Mouse (Mus musculus): ENCODE measurements around the gene Defb19. TPM values are rescaled to one million over a fixed set of nuclear protein-coding genes. Genes with fewer than 3 reads are reported as not detected.

Defb19 gene
- polyA plus RNA-seq, 1 experiment from 2014 or later = not detected

DNA sequence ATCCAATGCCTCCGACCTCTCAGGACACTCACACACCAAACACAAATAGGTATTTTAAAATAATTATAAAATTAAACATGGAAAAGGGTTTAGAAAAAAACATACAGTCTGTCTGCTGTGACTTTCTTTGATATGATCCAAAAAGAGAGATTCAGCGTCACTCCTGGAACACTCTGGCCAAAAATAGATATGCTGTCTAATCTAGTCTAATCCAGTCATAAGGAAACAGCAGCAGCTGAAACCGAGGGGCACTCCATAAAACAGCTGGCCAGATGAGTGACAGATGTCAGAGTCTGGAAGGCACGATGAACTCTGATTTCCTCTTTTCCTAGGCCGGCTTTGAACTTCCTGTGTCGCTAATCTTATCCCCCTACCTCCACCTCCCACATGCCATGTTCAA, 36.4 kb upstream of the Defb19 start:
- H3K4me2 ChIP-seq (replicated peaks) = no peak overlapping the region
- ATAC-seq (ENCODE audit: insufficient number of reproducible peaks, low FRiP score, low TSS enrichment, low read depth) = no peak
- no peaks in the 10 kb centered on the region for H3K36me3 ChIP-seq
- H3K9me3 ChIP-seq (replicated peaks) = no peaks in the 10 kb centered on the region
- H3K4me3 ChIP-seq (replicated peaks) = no peak overlapping the region
- no peak overlapping the region for H3K9ac ChIP-seq
- H3K27ac ChIP-seq (replicated peaks) = no peak overlapping the region
- H3K4me1 ChIP-seq = 0 out of 2 replicates have a peak, but pooled peaks cover 6% of the 10 kb centered on the region
- 65% methylated on average over 6 of the region's 6 CpGs for WGBS
- H3K27me3 ChIP-seq = no peaks in the 10 kb centered on the region

DNA sequence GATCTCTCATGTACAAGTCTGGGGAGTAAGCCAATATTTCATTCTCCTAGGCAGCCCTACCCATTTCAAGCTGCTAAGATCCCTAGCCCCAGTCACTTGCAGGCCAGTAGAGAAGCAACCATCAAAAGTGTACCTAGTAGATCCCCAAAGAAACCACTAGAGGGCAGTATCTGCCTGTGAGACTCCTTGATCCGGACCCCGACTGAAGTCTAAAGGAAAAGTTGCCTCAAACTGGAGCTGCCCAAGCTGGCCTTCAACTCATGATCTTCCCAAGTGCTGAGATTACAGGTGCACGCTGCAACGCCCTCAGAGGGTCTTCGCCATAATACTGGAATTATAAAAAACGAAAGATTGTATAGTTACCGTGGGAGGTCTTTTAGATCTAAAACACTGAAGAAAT, 35.5 kb upstream of the Defb19 start:
- H3K27ac ChIP-seq (replicated peaks) = no peak overlapping the region
- 0 out of 2 replicates have a peak, but pooled peaks cover under 1% of the 10 kb centered on the region for H3K4me1 ChIP-seq
- H3K27me3 ChIP-seq = no peaks in the 10 kb centered on the region
- no peaks in the 10 kb centered on the region for H3K9me3 ChIP-seq (replicated peaks)
- H3K36me3 ChIP-seq = no peaks in the 10 kb centered on the region
- ATAC-seq (ENCODE audit: insufficient number of reproducible peaks, low FRiP score, low TSS enrichment, low read depth) = no peak; the same call in 1 of the 2 replicates
- no peak overlapping the region for H3K4me3 ChIP-seq (replicated peaks)
- 9% methylated on average over 7 of the region's 7 CpGs for WGBS
- no peak overlapping the region for H3K9ac ChIP-seq
- H3K4me2 ChIP-seq (replicated peaks) = no peak overlapping the region

DNA sequence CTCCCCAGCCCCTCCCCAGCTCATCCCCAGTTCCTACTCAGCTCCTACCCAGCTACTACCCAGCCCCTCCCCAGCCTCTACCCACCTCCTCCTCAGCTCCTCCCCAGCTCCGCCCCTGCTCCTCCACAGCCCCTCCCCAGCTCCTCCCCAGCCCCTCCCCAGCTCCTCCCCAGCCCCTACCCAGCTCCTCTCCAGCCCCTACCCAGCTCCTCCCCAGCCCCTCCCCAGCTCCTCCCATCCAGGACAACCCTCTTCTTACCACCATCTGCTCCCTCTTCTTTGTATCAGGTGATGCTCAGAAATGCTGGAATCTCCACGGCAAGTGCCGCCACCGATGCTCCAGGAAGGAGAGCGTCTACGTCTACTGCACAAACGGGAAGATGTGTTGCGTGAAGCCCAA, 32.1 kb upstream of the Defb19 start:
- ATAC-seq (ENCODE audit: insufficient number of reproducible peaks, low FRiP score, low TSS enrichment, low read depth) = no peak

DNA sequence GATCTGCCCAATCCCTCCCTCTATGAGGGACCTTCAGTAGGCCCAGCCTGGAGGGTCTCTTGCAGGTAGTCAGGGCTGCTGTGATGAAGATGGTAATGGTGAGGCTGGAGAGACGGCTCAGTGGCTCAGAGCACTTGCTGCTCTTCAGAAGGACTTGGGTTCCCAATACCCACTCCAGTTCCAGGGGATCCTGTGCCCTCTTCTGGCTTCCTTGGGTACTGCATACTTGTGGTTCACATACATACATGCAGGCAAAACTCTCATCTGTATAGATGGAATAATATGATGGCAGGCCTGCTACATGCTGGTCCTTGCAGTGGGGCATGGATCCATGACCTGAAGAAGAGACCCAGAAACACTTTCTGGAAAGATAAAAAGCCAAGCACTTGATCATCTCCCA, 28.6 kb upstream of the Defb19 start:
- ATAC-seq (ENCODE audit: insufficient number of reproducible peaks, low FRiP score, low TSS enrichment, low read depth) = no peak

More for the DNA sequence above, 32.1 kb upstream of the Defb19 start:
- H3K4me3 ChIP-seq (replicated peaks) = no peak overlapping the region
- no peaks in the 10 kb centered on the region for H3K36me3 ChIP-seq
- no peaks in the 10 kb centered on the region for H3K27me3 ChIP-seq
- H3K27ac ChIP-seq (replicated peaks) = no peak overlapping the region
- H3K4me2 ChIP-seq (replicated peaks) = no peak overlapping the region
- 36% methylated on average over 7 of the region's 8 CpGs for WGBS
- no peak overlapping the region for H3K9ac ChIP-seq
- H3K4me1 ChIP-seq = no peaks in the 10 kb centered on the region
- no peaks in the 10 kb centered on the region for H3K9me3 ChIP-seq (replicated peaks)

DNA sequence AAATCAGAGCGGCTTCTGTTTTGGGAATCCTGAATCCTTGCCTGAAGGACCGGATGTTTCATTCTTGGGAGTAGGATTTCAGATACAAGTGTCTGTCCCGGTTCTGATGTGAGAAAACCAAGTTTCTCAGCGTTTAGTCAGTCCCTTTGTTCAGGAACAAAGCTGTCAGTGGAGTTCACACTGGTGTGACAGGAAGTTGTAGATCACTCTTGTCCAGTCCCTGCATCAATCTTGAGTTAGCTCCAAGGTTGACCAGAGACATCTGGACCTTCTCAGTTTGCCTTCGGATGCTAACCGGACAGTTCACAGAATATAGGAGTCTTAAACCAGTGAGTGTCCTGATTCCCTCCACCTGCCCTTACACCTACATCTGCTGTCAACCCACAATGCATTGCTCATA, 27.6 kb upstream of the Defb19 start:
- Histone ChIP-seq H3K4me2 (replicated peaks) (no peak overlapping the region), H3K9ac (no peak overlapping the region), H3K27ac (replicated peaks) (no peak overlapping the region), H3K4me3 (replicated peaks) (no peak overlapping the region), H3K27me3 (no peaks in the 10 kb centered on the region), H3K4me1 (no peaks in the 10 kb centered on the region), H3K9me3 (replicated peaks) (no peaks in the 10 kb centered on the region), H3K36me3 (no peaks in the 10 kb centered on the region)
- 54% methylated on average over 6 of the region's 6 CpGs for WGBS
- no peak for ATAC-seq (ENCODE audit: insufficient number of reproducible peaks, low FRiP score, low TSS enrichment, low read depth)

More for the DNA sequence above, 28.6 kb upstream of the Defb19 start:
- no peak overlapping the region for H3K4me2 ChIP-seq (replicated peaks)
- H3K36me3 ChIP-seq = no peaks in the 10 kb centered on the region
- no peaks in the 10 kb centered on the region for H3K9me3 ChIP-seq (replicated peaks)
- no peaks in the 10 kb centered on the region for H3K27me3 ChIP-seq
- H3K4me3 ChIP-seq (replicated peaks) = no peak overlapping the region
- H3K9ac ChIP-seq = no peak overlapping the region
- no peak overlapping the region for H3K27ac ChIP-seq (replicated peaks)
- WGBS = 86% methylated on average over 1 of the region's 1 CpGs
- no peaks in the 10 kb centered on the region for H3K4me1 ChIP-seq

DNA sequence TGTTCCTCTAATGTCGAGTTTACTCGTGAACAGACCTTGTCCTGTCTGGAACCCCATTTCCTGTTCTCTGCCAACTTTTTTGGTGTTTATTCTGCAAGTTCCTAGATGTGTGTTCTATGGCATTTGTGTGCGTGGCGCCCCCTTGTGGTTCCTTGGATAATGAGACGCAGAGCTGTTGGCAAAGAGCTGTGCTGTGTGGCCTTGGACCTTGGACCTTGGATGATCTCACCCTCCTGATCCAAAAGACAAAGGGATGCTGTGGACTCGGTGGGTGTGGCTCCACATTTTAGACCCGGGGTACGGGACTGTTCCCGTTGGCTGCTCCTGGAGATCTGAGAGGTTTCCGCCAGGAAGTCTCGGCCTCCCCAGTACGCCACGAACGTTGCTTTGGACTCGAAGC, 23.9 kb upstream of the Defb19 start, which contains the start of gene Defb36:
Defb36 (plus strand) TSS at position 271 of the 400 bp plus-strand sequence.
- 82% methylated on average over 15 of the region's 15 CpGs for WGBS
- Histone ChIP-seq H3K4me1 (no peaks in the 10 kb centered on the region), H3K27me3 (no peaks in the 10 kb centered on the region), H3K9ac (no peak within 1 kb of the TSS), H3K27ac (replicated peaks) (no peak within 1 kb of the TSS), H3K36me3 (no peaks in the 10 kb centered on the region), H3K4me2 (replicated peaks) (no peak within 1 kb of the TSS), H3K4me3 (replicated peaks) (no peak within 1 kb of the TSS), H3K9me3 (replicated peaks) (no peaks in the 10 kb centered on the region)
- no peak for ATAC-seq (ENCODE audit: insufficient number of reproducible peaks, low FRiP score, low TSS enrichment, low read depth)

DNA sequence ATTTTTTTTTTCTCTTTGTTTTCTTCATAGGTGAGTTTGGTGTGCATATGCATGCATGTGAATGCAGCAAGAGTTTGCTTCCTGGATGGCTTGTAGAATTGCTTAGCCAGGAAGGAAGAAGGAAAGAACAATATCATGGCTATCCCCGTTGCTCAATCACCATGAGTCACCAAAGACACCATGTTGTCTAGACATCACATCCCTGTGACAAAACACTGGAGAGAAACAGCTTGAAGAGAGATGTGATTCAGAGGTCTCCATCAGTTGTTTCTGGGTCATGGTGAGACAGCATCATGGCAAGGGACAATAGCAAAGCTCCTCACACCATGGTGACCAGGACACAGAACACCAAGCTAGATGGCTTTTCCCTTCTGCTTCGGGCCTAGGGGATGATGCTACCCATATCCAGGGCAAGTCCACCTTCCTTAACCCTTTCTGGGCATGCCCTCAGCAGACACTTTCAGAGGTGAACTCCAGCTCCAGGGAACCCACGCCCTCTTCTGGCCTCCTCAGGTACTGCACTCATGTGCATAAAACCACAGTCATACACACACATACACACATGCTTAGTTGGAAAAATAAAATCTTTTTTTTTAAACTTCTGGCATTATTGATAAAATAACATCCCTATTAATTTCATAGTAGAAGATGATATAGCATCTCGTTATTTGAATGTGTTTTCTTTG, 21.3 kb upstream of the Defb19 start:
- H3K36me3 ChIP-seq = no peaks in the 10 kb centered on the region
- H3K4me2 ChIP-seq (replicated peaks) = no peak overlapping the region
- H3K27ac ChIP-seq (replicated peaks) = no peak overlapping the region
- H3K4me1 ChIP-seq = no peaks in the 10 kb centered on the region
- H3K9ac ChIP-seq = no peak overlapping the region
- no peak overlapping the region for H3K4me3 ChIP-seq (replicated peaks)
- WGBS = 76% methylated on average over 4 of the region's 4 CpGs
- no peak for ATAC-seq (ENCODE audit: insufficient number of reproducible peaks, low FRiP score, low TSS enrichment, low read depth)
- no peaks in the 10 kb centered on the region for H3K27me3 ChIP-seq
- no peaks in the 10 kb centered on the region for H3K9me3 ChIP-seq (replicated peaks)

DNA sequence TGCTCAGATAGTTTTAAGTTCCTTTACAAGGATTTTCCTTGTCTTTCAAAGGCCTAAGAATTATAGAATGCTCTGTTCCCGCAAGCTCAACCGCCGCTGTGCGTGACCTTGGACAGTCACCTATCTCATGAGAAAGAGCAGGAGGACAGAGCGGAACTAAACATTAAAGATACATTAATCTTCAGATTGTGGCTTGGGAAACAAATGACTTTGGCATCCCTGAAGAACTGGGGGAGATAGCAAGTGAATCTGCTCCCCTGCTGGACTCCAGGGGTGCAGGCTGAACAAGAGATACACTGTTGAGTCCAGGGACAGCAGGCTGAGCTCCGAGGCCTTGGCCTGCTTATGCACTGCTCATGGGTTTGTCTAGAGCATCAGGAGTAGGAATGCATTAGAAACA, 20.0 kb upstream of the Defb19 start:
- H3K9ac ChIP-seq = no peak overlapping the region
- ATAC-seq (ENCODE audit: insufficient number of reproducible peaks, low FRiP score, low TSS enrichment, low read depth) = no peak
- H3K4me1 ChIP-seq = no peaks in the 10 kb centered on the region
- H3K27ac ChIP-seq (replicated peaks) = no peak overlapping the region
- H3K9me3 ChIP-seq (replicated peaks) = no peaks in the 10 kb centered on the region
- no peak overlapping the region for H3K4me2 ChIP-seq (replicated peaks)
- no peaks in the 10 kb centered on the region for H3K36me3 ChIP-seq
- no peaks in the 10 kb centered on the region for H3K27me3 ChIP-seq
- H3K4me3 ChIP-seq (replicated peaks) = no peak overlapping the region
- 79% methylated on average over 6 of the region's 6 CpGs for WGBS

DNA sequence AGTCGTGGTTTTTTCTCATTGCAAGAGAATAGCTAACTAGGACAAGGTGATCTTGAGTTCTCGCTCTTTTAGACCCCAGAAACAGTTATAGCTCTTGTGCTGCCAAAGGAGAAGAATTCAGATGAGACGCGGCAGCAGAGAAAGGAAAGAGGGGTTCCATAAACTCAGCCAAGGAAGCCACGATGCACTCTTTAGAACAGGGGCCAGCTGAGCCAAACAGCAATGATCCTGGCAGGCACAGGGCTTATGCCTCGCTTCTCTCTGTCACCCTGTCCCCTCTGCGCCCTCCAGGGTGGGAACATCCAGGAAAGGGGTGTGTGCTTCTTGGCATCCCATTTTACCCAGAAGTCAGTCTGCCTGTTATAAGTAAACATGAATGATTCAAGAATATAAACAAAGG, 19.2 kb upstream of the Defb19 start, which contains the start of gene Defb45:
Defb45 (minus strand) TSS at position 101 of the 400 bp plus-strand sequence.
- Histone ChIP-seq H3K4me3 (replicated peaks) (no peak within 1 kb of the TSS), H3K4me1 (no peaks in the 10 kb centered on the region), H3K27ac (replicated peaks) (no peak within 1 kb of the TSS), H3K9ac (no peak within 1 kb of the TSS), H3K4me2 (replicated peaks) (no peak within 1 kb of the TSS), H3K27me3 (no peaks in the 10 kb centered on the region), H3K9me3 (replicated peaks) (no peaks in the 10 kb centered on the region), H3K36me3 (no peaks in the 10 kb centered on the region)
- 55% methylated on average over 7 of the region's 7 CpGs for WGBS
- ATAC-seq (ENCODE audit: insufficient number of reproducible peaks, low FRiP score, low TSS enrichment, low read depth) = no peak

DNA sequence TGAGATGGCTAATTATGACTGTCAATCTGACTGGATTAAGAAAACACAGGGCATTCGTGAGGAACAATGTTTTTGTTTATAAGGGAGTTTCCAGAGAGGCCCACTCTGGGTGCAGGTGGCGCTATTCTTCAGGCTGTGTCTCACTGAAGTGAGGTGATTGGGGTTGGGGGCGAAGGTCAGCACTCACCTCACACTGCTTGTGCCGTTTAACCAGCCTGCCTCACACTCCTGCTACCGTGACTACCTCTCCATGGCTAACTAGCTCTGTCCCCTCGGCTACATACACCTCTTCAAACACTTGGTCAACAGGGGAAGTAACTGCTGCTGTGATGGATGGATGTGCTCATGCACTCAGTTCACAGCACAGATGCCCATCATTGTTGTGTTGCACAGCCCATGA, 8.9 kb upstream of the Defb19 start:
- Histone ChIP-seq H3K36me3 (no peaks in the 10 kb centered on the region), H3K4me3 (replicated peaks) (no peak overlapping the region), H3K9me3 (replicated peaks) (no peaks in the 10 kb centered on the region), H3K4me1 (no peaks in the 10 kb centered on the region), H3K27ac (replicated peaks) (no peak overlapping the region), H3K4me2 (replicated peaks) (no peak overlapping the region), H3K27me3 (no peaks in the 10 kb centered on the region), H3K9ac (no peak overlapping the region)
- no peak for ATAC-seq (ENCODE audit: insufficient number of reproducible peaks, low FRiP score, low TSS enrichment, low read depth)
- 34% methylated on average over 6 of the region's 6 CpGs for WGBS

DNA sequence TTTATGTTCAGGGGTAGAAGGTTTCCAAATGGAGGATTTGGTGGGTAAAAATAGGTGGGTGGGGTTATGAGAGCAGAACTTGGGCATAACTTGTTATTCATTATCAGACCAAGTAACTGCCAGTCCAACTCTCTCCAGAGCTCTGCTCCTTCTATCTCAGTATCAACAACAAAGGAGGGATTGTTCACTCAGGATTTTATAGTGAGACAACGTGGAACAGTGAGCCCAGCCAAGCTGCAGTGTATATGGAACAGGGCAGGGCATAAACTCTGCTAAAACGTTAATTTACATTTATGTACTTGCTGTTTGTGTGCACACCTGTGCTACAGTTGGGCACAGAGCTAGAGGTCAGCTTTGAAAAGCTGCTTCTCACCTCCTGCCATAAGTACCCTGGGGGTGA, 8.3 kb upstream of the Defb19 start:
- H3K36me3 ChIP-seq = no peaks in the 10 kb centered on the region
- H3K4me1 ChIP-seq = no peaks in the 10 kb centered on the region
- no peak overlapping the region for H3K4me2 ChIP-seq (replicated peaks)
- no peak for ATAC-seq (ENCODE audit: insufficient number of reproducible peaks, low FRiP score, low TSS enrichment, low read depth)
- no peaks in the 10 kb centered on the region for H3K9me3 ChIP-seq (replicated peaks)
- H3K27me3 ChIP-seq = no peaks in the 10 kb centered on the region
- no peak overlapping the region for H3K27ac ChIP-seq (replicated peaks)
- H3K4me3 ChIP-seq (replicated peaks) = no peak overlapping the region
- no peak overlapping the region for H3K9ac ChIP-seq
- 16% methylated on average over 2 of the region's 2 CpGs for WGBS

DNA sequence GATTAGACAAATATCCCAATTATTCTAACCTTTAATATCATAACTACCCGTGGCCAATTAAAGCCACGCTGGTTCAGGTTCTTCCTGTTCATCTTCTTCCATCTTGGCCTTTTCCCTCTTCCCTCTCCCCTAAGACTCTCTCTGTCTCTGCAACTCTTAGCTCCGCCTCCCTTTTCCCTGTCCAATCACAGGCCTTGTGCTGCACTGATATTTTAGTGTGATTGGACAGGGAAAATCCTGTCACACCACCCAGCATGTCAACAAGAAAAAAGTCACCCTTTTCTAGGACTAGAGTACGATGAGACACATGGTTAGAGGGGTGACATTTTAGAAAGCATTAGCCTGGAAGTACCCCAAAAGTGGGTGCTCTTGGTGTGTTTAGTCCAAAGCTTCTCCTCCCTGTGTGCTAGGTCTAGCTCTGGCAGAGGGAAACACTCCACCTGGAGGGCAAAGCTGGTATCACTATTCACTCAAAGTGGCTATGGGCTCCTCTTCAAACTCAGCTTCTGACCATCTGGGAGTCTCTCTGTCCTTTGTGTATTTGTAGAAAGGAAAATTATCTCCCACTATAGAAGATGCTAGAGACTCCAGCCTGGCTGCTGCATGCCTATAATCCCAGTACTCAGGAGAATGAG, 6.9 kb upstream of the Defb19 start:
- H3K36me3 ChIP-seq = no peaks in the 10 kb centered on the region
- H3K9ac ChIP-seq = no peak overlapping the region
- no peaks in the 10 kb centered on the region for H3K9me3 ChIP-seq (replicated peaks)
- no peak overlapping the region for H3K4me2 ChIP-seq (replicated peaks)
- H3K4me1 ChIP-seq = no peaks in the 10 kb centered on the region
- H3K4me3 ChIP-seq (replicated peaks) = no peak overlapping the region
- no peaks in the 10 kb centered on the region for H3K27me3 ChIP-seq
- no peak for ATAC-seq (ENCODE audit: insufficient number of reproducible peaks, low FRiP score, low TSS enrichment, low read depth)
- H3K27ac ChIP-seq (replicated peaks) = no peak overlapping the region
- WGBS = 72% methylated on average over 4 of the region's 4 CpGs
